Mouse (Mus musculus) inflammation-experienced regulatory T-cells, adult 6 months (primary cell): ENCODE measurements around the gene Strn. TPM values are rescaled to one million over a fixed set of nuclear protein-coding genes. Genes with fewer than 3 reads are reported as not detected.

Source experiments
- ATAC-seq: one replicate; pipeline ENCODE4 v1.8.0; 2017
- polyA plus RNA-seq, 3 experiments: library from polyadenylated mRNA; unstranded; fragments of 100-300 nt; shearing (Covaris generic); gene quantifications; one replicate each; pipeline ENCODE4 v1.2.1; 2017

Strn gene
- polyA plus RNA-seq, 3 experiments from 2014 or later, result 7.7 to 10.3 (median 9.6) TPM

GRCm38 (mm10) chr17:78614481-78614880 lies 122.5 kb downstream of the Strn start:
- ATAC-seq, result no peak

- no peak for ATAC-seq
These were observed 125.9 kb downstream of the Strn start for GRCm38 (mm10) chr17:78611117-78611516.

- ATAC-seq, result no peak
These were observed 127.7 kb downstream of the Strn start for GRCm38 (mm10) chr17:78609191-78609855.

- no peak for ATAC-seq
These were observed 128.3 kb downstream of the Strn start for GRCm38 (mm10) chr17:78608716-78609115.

- no peak for ATAC-seq
These were observed 128.8 kb downstream of the Strn start for GRCm38 (mm10) chr17:78608135-78608670.

GRCm38 (mm10) chr17:78604431-78604830 lies 132.6 kb downstream of the Strn start:
- ATAC-seq, result peak; percentile 52

GRCm38 (mm10) chr17:78603872-78604271 lies 133.1 kb downstream of the Strn start:
- peak; percentile 62 for ATAC-seq

- peak; percentile 57 for ATAC-seq
These were observed 134.7 kb downstream of the Strn start for GRCm38 (mm10) chr17:78602316-78602715.

GRCm38 (mm10) chr17:78601601-78602000 lies 135.4 kb downstream of the Strn start:
- no peak for ATAC-seq

GRCm38 (mm10) chr17:78601042-78601441 lies 136.0 kb downstream of the Strn start:
- ATAC-seq, result no peak

Other genes starting within 250 kb of the Strn start
- gene Vit, start 229.1 kb downstream of the Strn start, polyA plus RNA-seq, result under 1 TPM in 1 of 3 experiments, not detected in 2; 0.19 TPM
- gene Heatr5b, start 98.2 kb upstream of the Strn start, polyA plus RNA-seq, result 10 to 100 TPM in 2 of 3 experiments, 1 to 10 TPM in 1; 9.3 to 13.0 (median 11.4) TPM
- 100 to 1,000 TPM in 1 of 3 experiments, 10 to 100 TPM in 2; 87.2 to 113 (median 96.5) TPM for gene Gpatch11, start 98.4 kb upstream of the Strn start, polyA plus RNA-seq
- 10 to 100 TPM; 21.4 to 37.1 (median 34.5) TPM for gene Eif2ak2, start 145.4 kb upstream of the Strn start, polyA plus RNA-seq
- 1 to 10 TPM in 1 of 3 experiments, under 1 TPM in 2; 0.16 to 1.0 (median 0.37) TPM for gene Sult6b1, start 169.8 kb upstream of the Strn start, polyA plus RNA-seq
- gene Cebpzos, start 179.3 kb upstream of the Strn start, polyA plus RNA-seq, result 10 to 100 TPM; 80.2 to 92.9 (median 81.9) TPM
- 10 to 100 TPM; 46.4 to 85.4 (median 73.1) TPM for gene Cebpz, start 199.9 kb upstream of the Strn start, polyA plus RNA-seq
- 10 to 100 TPM; 52.2 to 65.3 (median 64.9) TPM for gene Ndufaf7, start 199.9 kb upstream of the Strn start, polyA plus RNA-seq